Mouse (Mus musculus): ENCODE data around the gene Cdip1. TPM values are rescaled to one million over a fixed set of nuclear protein-coding genes. Genes with fewer than 3 reads are reported as not detected.
A peak's percentile ranks its signal among the peaks of the same experiment; 100 is the strongest.

The Cdip1 gene
- polyA plus RNA-seq, 1 experiment from 2014 or later, result 96.8 TPM

GRCm38 (mm10) chr16:4727526-4727925 lies 62.6 kb downstream of the Cdip1 start:
- H3K36me3 ChIP-seq, result no peaks in the 10 kb centered on the region
- ATAC-seq (ENCODE audit: insufficient number of reproducible peaks, insufficient read depth, low FRiP score, low TSS enrichment), result no peak
- 98% methylated on average over 1 of the region's 1 CpGs for WGBS
- H3K27ac ChIP-seq, result no peak overlapping the region
- H3K9ac ChIP-seq, result 0 out of 2 replicates have a peak overlapping the region, but pooled peaks have one; percentile 79
- H3K4me2 ChIP-seq (replicated peaks), result peak overlapping the region; percentile 85
- H3K27me3 ChIP-seq, result no peaks in the 10 kb centered on the region
- H3K4me3 ChIP-seq, result no peak overlapping the region
- peaks cover 12% of the 10 kb centered on the region for H3K4me1 ChIP-seq
- no peaks in the 10 kb centered on the region for H3K9me3 ChIP-seq

- H3K4me1 ChIP-seq, result peaks cover 12% of the 10 kb centered on the region
- peak; percentile 36; the same call in 1 of the 2 replicates for ATAC-seq (ENCODE audit: insufficient number of reproducible peaks, insufficient read depth, low FRiP score, low TSS enrichment)
- peak overlapping the region; percentile 85 for H3K4me2 ChIP-seq (replicated peaks)
- H3K36me3 ChIP-seq, result no peaks in the 10 kb centered on the region
- H3K9me3 ChIP-seq, result no peaks in the 10 kb centered on the region
- no peaks in the 10 kb centered on the region for H3K27me3 ChIP-seq
- peak overlapping the region; percentile 83 for H3K27ac ChIP-seq
- under 1% methylated on average over 40 of the region's 40 CpGs for whole genome bisulfite sequencing
- H3K4me3 ChIP-seq, result peak overlapping the region; percentile 83
- peak overlapping the region; percentile 79 for H3K9ac ChIP-seq
These were observed 63.5 kb downstream of the Cdip1 start for GRCm38 (mm10) chr16:4726528-4727128.

GRCm38 (mm10) chr16:4725780-4726527 lies 64.1 kb downstream of the Cdip1 start, which contains the start of gene Hmox2:
Gene Hmox2, plus strand, starts transcription at chr16:4726361.
- 6% methylated on average over 35 of the region's 35 CpGs for WGBS
- Histone ChIP-seq H3K4me3 (peak within 1 kb of the TSS; percentile 83), H3K36me3 (no peaks in the 10 kb centered on the region), H3K9ac (peak within 1 kb of the TSS; percentile 79), H3K27ac (peak within 1 kb of the TSS; percentile 83), H3K4me2 (replicated peaks) (peak within 1 kb of the TSS; percentile 85), H3K27me3 (no peaks in the 10 kb centered on the region), H3K4me1 (peaks cover 12% of the 10 kb centered on the region), H3K9me3 (no peaks in the 10 kb centered on the region)
- ATAC-seq (ENCODE audit: insufficient number of reproducible peaks, insufficient read depth, low FRiP score, low TSS enrichment), result peak; percentile 94

- Histone ChIP-seq H3K9ac (no peak overlapping the region), H3K4me2 (replicated peaks) (no peak overlapping the region), H3K27me3 (no peaks in the 10 kb centered on the region), H3K4me1 (peaks cover 12% of the 10 kb centered on the region), H3K4me3 (no peak overlapping the region), H3K27ac (no peak overlapping the region), H3K9me3 (no peaks in the 10 kb centered on the region), H3K36me3 (no peaks in the 10 kb centered on the region)
- ATAC-seq (ENCODE audit: insufficient number of reproducible peaks, insufficient read depth, low FRiP score, low TSS enrichment), result no peak
- 78% methylated on average over 4 of the region's 4 CpGs for WGBS
These were observed 64.8 kb downstream of the Cdip1 start for GRCm38 (mm10) chr16:4725266-4725665.

- H3K36me3 ChIP-seq, result no peaks in the 10 kb centered on the region
- H3K9me3 ChIP-seq, result no peaks in the 10 kb centered on the region
- WGBS, result 69% methylated on average over 3 of the region's 3 CpGs
- H3K27me3 ChIP-seq, result no peaks in the 10 kb centered on the region
- H3K4me2 ChIP-seq (replicated peaks), result no peak overlapping the region
- no peak overlapping the region for H3K9ac ChIP-seq
- no peak overlapping the region for H3K27ac ChIP-seq
- H3K4me1 ChIP-seq, result peaks cover 13% of the 10 kb centered on the region
- no peak overlapping the region for H3K4me3 ChIP-seq
- no peak for ATAC-seq (ENCODE audit: insufficient number of reproducible peaks, insufficient read depth, low FRiP score, low TSS enrichment)
These were observed 67.2 kb downstream of the Cdip1 start for GRCm38 (mm10) chr16:4722915-4723209.

GRCm38 (mm10) chr16:4722128-4722914 lies 67.8 kb downstream of the Cdip1 start:
- Histone ChIP-seq H3K4me3 (no peak overlapping the region), H3K9ac (no peak overlapping the region), H3K9me3 (no peaks in the 10 kb centered on the region), H3K4me1 (peaks cover 10% of the 10 kb centered on the region), H3K27ac (no peak overlapping the region), H3K4me2 (replicated peaks) (no peak overlapping the region), H3K36me3 (no peaks in the 10 kb centered on the region), H3K27me3 (no peaks in the 10 kb centered on the region)
- no peak for ATAC-seq (ENCODE audit: insufficient number of reproducible peaks, insufficient read depth, low FRiP score, low TSS enrichment)
- WGBS, result 70% methylated on average over 7 of the region's 7 CpGs

- ATAC-seq (ENCODE audit: insufficient number of reproducible peaks, insufficient read depth, low FRiP score, low TSS enrichment), result peak; percentile 84
- peak within 1 kb of the TSS; percentile 83 for H3K27ac ChIP-seq
- peak within 1 kb of the TSS; percentile 54 for H3K9ac ChIP-seq
- H3K4me2 ChIP-seq (replicated peaks), result peak within 1 kb of the TSS; percentile 55
- H3K36me3 ChIP-seq, result peaks cover 26% of the 10 kb centered on the region
- WGBS, result 13% methylated on average over 33 of the region's 33 CpGs
- H3K27me3 ChIP-seq, result no peaks in the 10 kb centered on the region
- no peaks in the 10 kb centered on the region for H3K9me3 ChIP-seq
- peaks cover 4% of the 10 kb centered on the region; the same call in 1 of the 2 replicates for H3K4me1 ChIP-seq
- peak within 1 kb of the TSS; percentile 49 for H3K4me3 ChIP-seq
These were observed 71.2 kb downstream of the Cdip1 start, which contains the start of gene Nmral1 for GRCm38 (mm10) chr16:4718753-4719518. Gene Nmral1, minus strand, starts transcription at chr16:4719356.

GRCm38 (mm10) chr16:4717866-4718265 lies 72.2 kb downstream of the Cdip1 start:
- WGBS, result 67% methylated on average over 3 of the region's 3 CpGs
- Histone ChIP-seq H3K27me3 (no peaks in the 10 kb centered on the region), H3K4me3 (peak overlapping the region; percentile 49), H3K9ac (peak overlapping the region; percentile 54; the same call in 1 of the 2 replicates), H3K36me3 (peaks cover 37% of the 10 kb centered on the region), H3K27ac (no peak overlapping the region), H3K9me3 (no peaks in the 10 kb centered on the region), H3K4me2 (replicated peaks) (peak overlapping the region; percentile 55), H3K4me1 (peaks cover 4% of the 10 kb centered on the region; the same call in 1 of the 2 replicates)
- no peak for ATAC-seq (ENCODE audit: insufficient number of reproducible peaks, insufficient read depth, low FRiP score, low TSS enrichment)

GRCm38 (mm10) chr16:4713861-4714710 lies 76.0 kb downstream of the Cdip1 start:
- no peak overlapping the region for H3K4me2 ChIP-seq (replicated peaks)
- H3K9me3 ChIP-seq, result no peaks in the 10 kb centered on the region
- no peaks in the 10 kb centered on the region for H3K27me3 ChIP-seq
- 93% methylated on average over 17 of the region's 17 CpGs for WGBS
- no peak for ATAC-seq (ENCODE audit: insufficient number of reproducible peaks, insufficient read depth, low FRiP score, low TSS enrichment)
- H3K4me1 ChIP-seq, result peaks cover 4% of the 10 kb centered on the region; the same call in 1 of the 2 replicates
- no peak overlapping the region for H3K4me3 ChIP-seq
- peaks cover 72% of the 10 kb centered on the region for H3K36me3 ChIP-seq
- H3K9ac ChIP-seq, result no peak overlapping the region
- no peak overlapping the region for H3K27ac ChIP-seq

GRCm38 (mm10) chr16:4711173-4711572 lies 78.9 kb downstream of the Cdip1 start:
- H3K36me3 ChIP-seq, result peaks cover 96% of the 10 kb centered on the region

More at GRCm38 (mm10) chr16:4711173-4711572, 78.9 kb downstream of the Cdip1 start:
- Histone ChIP-seq H3K27ac (no peak overlapping the region), H3K4me3 (no peak overlapping the region), H3K27me3 (no peaks in the 10 kb centered on the region), H3K9ac (no peak overlapping the region), H3K4me1 (no peaks in the 10 kb centered on the region), H3K9me3 (no peaks in the 10 kb centered on the region), H3K4me2 (replicated peaks) (no peak overlapping the region)
- 91% methylated on average over 4 of the region's 4 CpGs for WGBS
- no peak for ATAC-seq (ENCODE audit: insufficient number of reproducible peaks, insufficient read depth, low FRiP score, low TSS enrichment)
